Mouse (Mus musculus): ENCODE measurements around the gene Prune2.

The Prune2 gene

DNA sequence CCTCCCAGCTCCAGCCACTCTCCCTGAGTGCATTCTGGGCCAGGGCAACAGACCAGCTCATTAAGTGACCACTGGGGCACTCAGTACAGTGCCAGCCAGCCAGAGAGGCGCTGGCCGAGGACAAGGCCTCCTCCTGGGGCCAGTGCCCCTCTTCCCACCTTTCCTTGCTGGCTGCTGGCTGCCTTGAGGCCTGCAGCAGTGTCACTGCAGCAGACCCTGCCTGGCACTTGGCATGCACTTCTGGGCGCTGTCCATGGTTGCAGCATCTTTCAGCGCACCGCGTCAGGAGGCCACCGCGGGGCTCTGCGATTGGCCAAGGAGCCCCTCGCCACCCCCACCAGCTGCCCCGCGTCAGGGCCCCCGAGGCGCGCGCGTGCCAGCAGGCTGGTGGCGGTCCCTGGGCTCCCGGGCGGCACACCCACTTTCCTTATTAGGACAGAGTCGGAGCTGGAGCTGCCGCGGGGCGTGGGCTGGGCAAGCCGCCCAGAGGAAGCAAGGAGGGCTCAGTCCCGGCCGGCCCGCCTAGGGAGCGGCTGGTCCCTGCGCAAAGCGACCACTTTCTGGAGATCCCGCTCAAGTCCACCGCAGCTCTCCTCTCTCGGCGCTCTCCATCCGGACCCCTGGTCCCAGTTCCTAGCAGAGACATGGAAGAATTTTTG lies at the start of gene Prune2:
TSS of gene Prune2 (plus strand) at position 506 of the 659 bp plus-strand sequence.
- DNase-seq (ENCODE audit: extremely low read depth, low read depth, low spot score) = no peak

DNA sequence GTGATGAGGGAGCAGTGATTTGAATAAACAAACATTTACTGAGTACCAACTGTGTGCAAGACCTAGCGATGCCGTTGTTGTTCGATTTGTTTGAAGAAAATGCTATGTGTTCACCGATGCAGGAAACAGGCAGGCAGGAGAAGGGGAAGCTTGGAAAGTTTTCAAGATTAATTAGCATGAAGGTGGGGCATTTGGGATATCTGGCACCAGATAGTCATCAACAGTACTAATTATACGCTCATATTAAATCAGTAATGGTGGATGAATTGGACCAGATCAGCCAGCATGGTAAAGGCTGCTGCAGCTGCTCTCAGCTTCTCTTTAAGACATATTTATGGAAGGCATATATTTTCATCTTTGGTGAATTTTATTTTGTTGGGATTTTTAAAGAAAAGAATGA lies 44.4 kb upstream of the Prune2 start:
- DNase-seq (ENCODE audit: extremely low read depth, low read depth, low spot score) = no peak

DNA sequence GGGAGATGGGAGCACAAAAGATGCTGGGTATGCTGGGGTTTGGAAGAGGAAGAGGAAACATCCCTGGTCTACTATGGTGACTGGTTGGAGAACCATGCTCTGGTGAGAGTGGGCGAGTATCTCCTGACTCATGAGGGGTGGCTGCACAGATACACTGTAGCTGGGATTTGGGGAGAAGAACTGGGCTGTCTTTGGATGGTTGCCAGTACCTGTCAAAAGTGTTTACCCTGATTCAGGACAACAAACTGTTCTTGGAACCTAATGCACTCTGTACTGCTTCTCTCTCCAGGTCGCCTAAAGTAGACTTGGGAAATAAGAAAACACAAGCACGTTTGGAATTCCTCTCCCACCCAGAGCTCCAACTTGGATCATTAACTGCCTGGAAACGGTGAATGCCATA lies 31.4 kb upstream of the Prune2 start:
- DNase-seq (ENCODE audit: extremely low read depth, low read depth, low spot score) = no peak

DNA sequence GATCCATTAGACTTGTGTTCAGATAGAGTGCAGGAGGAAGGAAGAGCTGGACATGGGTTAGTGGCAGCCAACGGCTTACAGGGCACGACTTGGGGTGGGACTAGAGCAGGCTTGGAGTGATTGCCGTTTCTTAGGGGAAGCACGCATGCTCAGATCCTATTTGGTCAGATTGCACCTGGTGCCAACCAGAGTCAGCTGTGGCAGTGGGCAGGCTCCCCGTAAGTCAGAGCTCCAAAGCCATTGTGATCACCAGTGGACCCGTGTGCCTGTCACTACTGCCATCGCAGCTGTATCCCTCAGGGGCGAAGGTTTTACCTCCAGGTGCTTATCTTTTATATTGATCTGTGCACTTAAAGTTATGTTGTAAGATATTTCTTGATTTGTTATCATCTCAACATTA lies 21.3 kb upstream of the Prune2 start:
- no peak for DNase-seq (ENCODE audit: extremely low read depth, low read depth, low spot score)

DNA sequence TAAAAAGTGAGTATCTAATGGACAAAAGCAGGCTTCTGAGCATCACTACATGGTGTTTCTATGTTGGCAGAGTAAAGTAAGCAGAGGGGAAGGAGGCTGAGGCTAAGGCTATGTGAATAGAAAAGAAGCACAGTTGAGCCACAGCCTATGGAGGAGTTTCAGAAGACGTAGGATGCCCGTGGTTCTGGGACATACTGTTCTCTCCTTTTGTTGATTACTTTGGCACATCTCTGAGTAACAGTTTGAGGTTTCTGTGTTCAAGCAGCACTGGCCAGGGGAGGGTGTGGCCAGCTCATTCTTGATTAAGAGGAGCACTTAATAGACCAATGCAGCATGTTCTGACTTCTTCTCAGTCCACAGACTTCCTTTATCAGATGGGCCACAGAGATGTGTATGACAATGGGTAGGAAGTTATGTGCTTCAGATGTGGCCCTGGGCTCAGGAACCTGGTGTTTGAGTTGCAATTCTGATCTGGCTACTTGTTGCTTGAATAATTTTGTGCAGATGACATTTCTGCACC lies 7.1 kb upstream of the Prune2 start:
- DNase-seq (ENCODE audit: extremely low read depth, low read depth, low spot score) = no peak

DNA sequence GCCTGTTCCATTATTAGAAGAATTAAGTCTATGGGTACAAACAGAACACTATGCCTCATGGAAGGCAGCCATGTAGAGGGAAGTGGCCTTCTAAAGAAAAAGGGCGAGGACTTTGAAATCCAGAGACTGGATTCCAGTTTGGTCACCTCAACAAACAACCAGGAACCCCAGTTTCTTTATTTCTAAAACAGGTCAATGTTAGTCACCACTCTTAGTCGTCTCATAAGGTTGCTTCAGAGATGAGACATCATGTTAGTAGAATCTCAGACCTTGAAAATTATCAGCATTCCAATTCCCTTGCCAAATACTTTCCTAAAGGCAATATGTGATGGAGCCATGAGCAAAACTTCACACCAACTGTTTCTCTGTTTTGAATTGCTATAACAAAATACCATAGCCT lies 6.6 kb upstream of the Prune2 start:
- no peak for DNase-seq (ENCODE audit: extremely low read depth, low read depth, low spot score)

DNA sequence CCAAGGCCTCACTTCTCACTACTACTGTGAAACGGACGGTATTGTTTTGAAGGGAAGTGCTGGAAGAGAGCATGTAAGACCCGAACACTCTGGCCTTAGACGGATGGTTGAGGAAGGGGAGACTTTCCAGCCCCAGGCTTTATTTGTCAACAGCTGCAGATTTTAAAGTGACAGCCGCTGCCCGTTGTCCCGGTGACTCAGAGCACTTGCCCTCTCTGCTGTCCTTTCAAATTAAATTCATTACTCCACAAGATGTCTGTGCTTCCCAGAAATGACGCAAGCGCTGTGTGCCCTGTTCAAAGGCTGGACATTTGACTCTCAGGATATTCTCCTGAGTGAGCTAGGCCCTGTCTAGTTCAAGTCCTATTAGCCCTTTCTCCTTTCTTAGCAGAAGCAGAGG lies 5.9 kb upstream of the Prune2 start:
- DNase-seq (ENCODE audit: extremely low read depth, low read depth, low spot score) = no peak

DNA sequence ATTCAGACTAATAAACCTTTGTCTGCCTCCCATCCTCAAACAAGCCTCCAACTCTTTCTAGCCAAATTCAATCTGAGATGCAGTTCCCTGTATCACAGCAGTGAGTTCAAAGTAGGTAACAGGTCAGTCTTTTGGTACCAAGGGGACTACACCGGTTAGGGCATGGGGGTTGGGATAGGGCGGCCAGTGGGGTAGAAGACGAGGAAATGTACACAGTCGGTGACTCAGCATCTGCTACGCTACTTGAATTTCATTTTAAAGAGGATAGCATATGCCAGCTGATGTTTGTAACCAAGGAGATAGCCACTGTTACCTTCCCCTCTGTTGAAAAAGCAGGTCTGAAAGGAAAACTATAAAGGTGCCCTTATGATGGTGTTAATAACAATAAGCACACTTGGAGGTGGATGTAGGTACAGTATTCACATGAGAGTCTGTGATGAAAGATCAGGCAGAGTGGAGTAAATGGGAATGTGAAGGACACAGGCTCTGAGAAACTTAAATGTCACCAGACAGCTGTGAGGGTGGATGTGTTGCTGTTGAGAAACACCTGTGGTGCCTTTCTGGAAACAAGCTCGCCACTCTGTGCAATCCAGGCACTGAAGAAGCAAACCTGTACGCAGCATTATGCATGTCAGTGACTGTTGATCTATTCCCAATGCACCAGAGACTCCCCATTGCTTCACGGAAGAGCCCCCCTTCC lies 5.1 kb upstream of the Prune2 start:
- no peak for DNase-seq (ENCODE audit: extremely low read depth, low read depth, low spot score)

DNA sequence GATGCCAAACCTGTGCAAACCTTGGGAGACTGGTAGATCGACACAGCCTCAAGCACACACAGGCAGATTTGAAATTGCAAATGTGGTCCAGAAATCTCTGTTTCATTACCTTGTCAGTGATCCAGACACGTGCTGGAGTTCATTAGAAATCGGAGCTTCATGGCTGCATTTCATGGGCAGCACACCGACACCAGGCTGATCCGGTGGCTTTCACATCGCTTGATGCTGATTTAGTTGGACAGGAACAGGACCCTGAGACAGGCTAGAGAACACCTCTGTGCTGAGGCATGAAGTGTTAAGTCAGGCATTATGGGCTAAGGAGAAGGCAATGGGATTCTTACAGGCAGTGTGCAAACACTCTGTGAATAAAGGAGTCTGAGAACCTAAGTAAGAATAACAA lies 1.2 kb upstream of the Prune2 start:
- DNase-seq (ENCODE audit: extremely low read depth, low read depth, low spot score) = no peak

DNA sequence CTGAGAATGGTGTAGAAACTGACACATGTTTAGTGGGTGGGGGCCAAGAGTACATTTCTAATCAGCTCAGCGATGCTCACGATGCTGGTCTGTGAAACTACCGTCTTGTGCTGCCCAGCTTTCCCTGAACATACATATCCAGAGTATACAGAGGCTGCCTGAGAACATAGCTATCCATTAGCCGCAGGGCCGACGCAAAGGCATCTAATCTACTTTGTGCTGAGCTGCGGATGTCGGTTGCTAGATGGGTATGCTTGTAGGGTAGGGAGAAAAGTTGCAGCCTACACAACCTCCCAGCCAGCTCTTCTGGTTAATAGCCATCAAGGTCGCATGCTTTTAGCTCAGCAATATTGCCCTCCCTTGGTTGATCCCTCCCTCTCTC lies 696 bp upstream of the Prune2 start:
- no peak for DNase-seq (ENCODE audit: extremely low read depth, low read depth, low spot score)

DNA sequence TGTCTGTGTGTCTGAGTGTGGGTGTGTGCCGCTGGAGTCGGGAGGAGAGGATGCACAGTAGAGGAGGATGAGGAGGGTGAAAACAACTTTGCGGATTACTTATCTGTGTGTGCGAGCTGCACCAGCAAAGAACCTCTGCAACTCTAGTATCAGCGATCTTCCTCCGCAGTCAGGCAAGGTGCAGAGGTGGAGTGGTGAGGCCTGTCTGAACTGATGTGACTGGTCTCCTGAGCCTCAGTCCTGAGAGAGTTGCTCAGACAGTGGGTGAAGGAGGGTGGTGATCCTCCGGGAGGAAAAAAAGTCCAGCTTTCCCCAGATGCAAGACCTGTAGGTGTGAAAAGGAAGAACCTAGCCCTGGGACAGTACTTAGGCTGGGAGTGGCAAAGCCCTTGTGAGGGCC lies 401 bp downstream of the Prune2 start:
- no peak for DNase-seq (ENCODE audit: extremely low read depth, low read depth, low spot score)

DNA sequence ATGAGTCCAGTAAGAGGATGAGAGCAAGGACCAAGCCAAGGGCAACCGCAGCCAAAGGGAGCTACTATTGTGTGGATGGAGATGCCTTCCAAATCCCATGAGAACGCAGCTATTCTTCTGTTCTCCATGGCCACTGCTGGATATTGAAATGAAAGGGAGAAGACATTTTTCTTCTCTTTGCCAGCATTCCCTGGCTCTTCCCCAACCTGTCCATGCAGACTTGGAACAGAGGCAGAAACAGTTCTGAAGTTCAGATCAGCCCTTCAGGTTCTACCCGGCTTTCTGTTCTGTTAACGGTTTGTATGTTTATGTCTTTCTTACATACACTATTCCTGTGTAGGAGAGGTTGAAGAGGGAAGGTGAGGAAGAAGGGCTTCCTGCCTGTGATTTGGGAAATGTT lies 3.1 kb downstream of the Prune2 start:
- no peak for DNase-seq (ENCODE audit: extremely low read depth, low read depth, low spot score)

DNA sequence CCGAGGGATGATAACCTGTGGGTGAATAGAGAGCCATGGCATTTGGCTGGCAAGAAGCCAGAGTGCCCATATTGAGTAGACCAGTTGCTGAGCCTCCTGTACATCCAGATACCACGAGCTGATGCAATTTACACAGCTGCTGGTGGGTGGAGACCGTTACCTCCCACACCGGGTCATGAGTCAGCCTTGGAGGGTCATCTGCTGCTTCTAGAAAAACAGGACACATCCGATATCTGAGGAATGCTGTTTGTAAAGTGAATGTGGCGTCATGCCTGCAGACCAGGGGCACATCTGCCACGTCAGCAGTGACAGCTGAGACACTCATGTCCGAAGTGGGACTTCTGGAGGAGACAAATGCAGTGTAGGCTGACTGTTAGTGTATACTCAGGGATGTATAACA lies 3.6 kb downstream of the Prune2 start:
- DNase-seq (ENCODE audit: extremely low read depth, low read depth, low spot score) = no peak

DNA sequence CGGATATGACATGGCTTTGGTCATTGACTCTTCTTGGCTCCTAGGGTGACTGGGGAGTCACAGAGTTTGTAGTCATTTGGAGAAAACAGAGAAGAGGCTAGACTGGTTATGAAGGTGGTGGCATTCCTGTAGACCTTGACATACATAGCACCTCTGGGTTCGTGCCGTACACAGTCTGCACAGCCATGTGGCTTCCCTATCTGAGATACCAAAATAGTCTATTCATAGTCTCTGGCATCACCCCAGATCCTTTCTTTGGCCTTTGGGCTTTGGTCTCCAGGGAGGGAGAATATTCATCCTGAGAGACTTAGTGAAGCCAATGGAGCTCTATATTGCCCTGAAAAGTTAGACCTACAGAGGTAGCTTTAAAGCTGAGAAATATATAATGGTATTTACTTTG lies 5.1 kb downstream of the Prune2 start:
- no peak for DNase-seq (ENCODE audit: extremely low read depth, low read depth, low spot score)

DNA sequence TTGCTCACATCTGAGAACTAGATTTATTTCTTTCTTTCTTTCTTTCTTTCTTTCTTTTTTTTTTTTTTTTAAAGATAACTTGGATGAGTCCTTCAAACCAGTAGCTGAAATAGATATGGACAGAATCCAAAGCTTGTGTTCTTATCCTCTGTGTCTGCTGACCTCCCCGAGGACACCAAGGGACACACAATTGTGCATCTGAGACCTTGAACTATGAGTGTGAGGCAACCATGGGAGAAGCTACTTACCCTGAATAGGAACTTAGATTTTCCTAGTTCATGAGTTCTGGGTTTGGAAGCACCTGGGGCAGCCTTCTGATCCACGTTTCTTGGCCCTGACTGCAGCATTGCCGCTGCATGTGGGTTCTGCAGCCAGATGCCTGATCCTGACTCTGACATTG lies 7.3 kb downstream of the Prune2 start:
- no peak for DNase-seq (ENCODE audit: extremely low read depth, low read depth, low spot score)

DNA sequence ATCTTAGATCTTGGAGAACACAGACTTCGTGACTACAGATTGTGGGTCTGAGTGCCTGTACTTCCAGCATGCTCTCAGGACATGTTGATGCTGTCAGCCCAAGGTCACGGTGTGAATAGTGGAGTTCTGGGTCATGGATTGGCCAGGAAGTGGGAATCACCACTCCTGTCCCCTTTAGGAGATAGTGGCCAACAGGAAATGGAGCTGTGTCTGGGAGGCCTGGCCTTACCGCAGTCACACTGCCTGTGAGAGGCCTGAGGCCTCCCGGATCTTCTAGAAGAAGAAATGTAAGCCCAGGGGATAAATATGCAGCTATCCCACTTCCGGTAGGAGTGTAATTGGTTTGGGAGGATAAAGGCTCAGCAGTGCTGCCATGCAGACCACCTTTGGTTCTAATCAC lies 12.8 kb downstream of the Prune2 start:
- DNase-seq (ENCODE audit: extremely low read depth, low read depth, low spot score) = no peak

DNA sequence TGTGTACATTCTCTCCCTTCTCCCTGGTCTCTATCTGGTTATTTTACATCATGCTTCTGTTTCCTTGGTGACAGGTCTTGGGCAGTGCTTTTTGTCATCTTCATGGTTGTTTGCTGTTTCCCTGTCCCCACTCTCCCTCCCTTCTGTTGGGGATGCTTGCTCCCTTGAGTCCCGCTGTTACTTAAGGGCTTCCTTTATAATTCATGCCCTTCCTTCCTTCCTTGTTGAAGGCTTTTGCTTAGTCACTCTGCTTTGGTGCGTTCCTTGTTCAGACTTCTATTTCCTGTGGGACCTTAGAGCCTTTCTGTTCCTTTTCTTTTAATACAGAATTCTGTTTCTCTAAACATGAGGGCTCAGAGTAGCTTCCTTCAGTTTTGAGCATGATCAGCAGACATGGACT lies 14.7 kb downstream of the Prune2 start:
- DNase-seq (ENCODE audit: extremely low read depth, low read depth, low spot score) = no peak

DNA sequence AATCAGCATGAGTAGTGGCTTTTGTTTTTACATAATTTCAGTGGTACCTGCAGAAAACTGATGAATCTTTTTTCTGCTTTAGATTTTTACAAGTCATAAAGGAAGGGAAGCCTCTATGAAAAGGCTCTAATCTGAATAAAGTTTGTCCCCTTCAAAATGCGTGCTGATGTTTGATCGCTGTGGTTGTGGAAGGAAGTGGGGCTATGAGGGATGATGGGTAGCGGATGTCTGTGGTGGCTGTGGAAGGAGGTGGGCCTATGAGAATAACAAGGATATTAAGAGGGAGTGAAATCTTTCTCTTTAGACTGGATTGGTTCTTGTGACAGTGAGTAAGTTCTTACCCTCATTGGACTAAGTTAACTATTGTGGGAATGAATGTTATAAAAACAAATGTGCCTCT lies 23.0 kb downstream of the Prune2 start:
- no peak for DNase-seq (ENCODE audit: extremely low read depth, low read depth, low spot score)

DNA sequence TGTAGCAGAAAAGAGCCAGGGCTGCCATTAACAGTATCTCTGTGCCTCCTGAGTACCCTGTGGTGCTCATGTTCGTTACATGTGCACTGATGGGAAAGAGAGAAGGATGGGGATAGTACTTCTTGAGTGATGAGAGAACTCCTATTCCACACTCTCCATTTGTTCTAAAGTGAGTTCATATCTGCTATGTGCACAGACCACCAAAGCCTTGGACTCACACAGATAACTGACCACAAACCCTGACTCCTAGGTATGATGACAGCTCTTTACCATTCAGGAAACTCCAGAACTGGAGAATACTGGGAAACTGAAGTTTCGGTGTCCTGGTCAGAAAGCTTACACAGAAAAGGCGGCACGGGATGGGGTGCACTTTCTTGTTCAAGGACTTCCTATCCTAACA lies 25.8 kb downstream of the Prune2 start:
- DNase-seq (ENCODE audit: extremely low read depth, low read depth, low spot score) = no peak

DNA sequence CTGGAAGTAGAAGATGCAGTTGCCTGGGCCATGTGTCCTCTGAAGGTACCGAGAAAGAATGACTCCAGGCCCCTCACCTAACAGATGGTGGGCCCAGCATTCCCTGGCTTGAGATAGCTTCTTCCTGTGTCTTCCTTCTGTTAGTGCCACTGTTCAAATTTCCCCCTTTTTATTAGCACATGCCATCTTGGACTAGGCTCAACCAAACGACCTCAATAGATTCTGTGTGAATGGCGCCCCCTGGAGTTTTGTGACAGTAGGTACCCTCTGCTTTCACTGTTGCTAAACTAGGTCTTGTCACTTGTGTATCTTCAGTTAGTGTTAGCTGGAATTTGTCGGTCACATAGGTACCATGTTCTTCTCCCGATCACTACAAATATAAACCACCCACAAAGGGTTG lies 29.0 kb downstream of the Prune2 start:
- DNase-seq (ENCODE audit: extremely low read depth, low read depth, low spot score) = no peak

DNA sequence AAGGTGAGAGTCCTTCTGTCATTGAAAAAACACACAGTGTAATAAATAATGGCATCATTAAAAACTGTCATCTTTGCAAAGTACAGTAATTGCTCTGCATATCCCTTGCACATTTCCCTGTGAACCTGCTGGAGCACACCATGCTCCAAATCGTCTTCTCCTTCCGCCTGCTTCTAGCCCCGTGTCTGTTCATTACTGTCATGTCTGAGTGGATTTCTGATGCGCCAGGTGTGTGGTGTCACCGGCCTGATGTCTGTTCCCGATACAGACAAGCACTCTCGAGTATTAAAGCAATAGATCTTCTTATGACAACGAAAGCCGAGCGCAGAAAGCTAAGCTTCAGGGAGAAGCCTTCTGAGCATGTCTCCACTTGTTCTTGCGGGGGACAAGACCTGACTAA lies 32.1 kb downstream of the Prune2 start:
- DNase-seq (ENCODE audit: extremely low read depth, low read depth, low spot score) = no peak

DNA sequence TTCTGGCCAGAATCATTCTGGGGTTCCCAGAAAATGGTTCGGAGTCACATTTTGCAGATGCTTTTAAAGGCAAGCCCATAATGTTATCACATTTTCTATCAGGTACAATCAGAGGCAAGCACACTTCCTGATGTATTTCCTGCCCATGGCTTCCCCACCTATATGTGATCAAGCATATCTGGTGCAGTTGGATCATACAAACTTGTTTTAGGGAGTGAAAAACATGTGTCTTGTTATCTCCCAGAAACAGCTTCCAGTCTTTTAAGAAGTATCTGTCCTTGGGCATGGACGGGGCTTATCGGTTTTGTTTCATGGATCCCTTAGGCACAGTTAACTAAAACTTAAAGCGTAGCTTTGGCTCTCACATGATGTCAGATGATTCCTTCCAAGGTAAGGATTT lies 36.2 kb downstream of the Prune2 start:
- DNase-seq (ENCODE audit: extremely low read depth, low read depth, low spot score) = no peak

DNA sequence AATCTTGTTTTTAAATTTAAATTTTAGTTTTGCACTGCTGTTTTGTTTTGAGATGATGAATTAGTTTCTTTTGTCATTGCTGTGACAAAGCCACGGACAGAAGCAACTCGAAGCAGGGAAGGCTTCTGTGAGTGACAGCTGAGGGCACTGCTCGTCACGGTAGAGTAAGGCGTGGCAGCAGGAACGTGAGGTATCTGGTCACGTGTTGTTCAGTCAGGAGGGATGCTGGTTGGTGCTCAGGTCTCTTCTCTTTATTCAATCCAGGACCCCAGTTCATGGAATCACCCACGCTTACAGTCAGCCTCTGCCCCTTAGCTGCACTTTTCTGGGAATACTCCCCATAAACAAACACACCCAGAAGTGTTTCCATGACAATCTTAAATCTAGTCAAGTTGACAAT lies 38.3 kb downstream of the Prune2 start:
- DNase-seq (ENCODE audit: extremely low read depth, low read depth, low spot score) = no peak
